9 mouse cellular contexts compared by ENCODE assay signal in the genomic region with DNA sequence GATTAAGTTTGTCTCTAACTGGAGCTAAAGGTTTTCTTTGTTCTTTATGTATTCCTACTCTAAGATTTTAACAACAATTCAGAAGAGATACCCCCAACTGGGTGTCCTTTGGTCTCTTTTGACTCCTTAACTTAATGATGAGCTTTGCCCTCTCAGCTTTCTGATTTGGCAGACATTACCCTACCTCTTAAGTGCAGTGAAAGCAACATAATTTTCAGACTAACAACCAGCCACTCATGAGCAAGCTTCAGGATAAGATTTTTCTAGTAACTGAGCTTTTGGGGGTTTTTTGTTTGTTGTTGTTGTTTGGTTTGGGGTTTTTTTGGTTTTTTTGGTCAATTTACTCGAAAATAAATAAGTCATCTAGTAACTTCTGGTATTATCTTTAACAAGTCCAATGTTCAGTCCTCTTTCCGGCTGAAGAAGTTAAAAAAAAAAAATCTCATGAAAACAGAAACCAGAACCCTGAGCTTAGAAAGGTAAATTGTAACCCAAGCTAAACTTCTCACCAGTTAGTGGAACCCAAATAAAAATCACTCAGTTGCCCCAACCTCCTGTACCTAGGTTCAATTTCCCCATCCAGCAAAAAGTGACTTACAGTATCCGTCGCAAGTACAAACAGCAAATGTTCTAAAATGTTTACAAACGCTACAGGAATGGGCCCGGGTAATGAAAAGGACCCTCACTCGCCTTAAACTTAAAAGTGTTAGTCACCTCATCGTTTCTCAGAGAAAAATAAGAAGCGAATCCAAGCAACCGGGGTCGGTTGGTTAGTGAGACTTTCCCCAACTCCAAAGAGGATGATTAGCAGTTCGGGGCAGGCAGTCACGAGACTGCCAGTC. TPM values are rescaled to one million over a fixed set of nuclear protein-coding genes. Genes with fewer than 3 reads are reported as not detected.
DNase-seq lines count a peak whose midpoint lies in the region; ATAC-seq and TF ChIP-seq lines count a peak whose summit lies in the region.
"Had no signal": no experiment of that assay in that cellular context is flagged by ENCODE, and none has a peak within 500 bp of the region (broad histone marks: within the 10 kb centered on the region; RNA-seq: fewer than 3 reads in every experiment).

No protein-coding gene starts in this region.

- H3K4me3 ChIP-seq in lung, embryonic 16.5 days (ENCODE audit: low read length) = peak overlapping the region; percentile 98
- peak overlapping the region; percentile 97 for H3K4me3 ChIP-seq in erythroblast, embryonic 14.5 days (replicated peaks)
- H3K4me3 ChIP-seq in limb, embryonic 10.5 days = peak overlapping the region; percentile 70
- H3K4me3 ChIP-seq in small intestine, adult 2 months (ENCODE audit: low read depth, low read length) = peak overlapping the region; percentile 81

- no peak for TF ChIP-seq POLR2A in small intestine, adult 2 months (IDR thresholded peaks at IDR 0.05; ENCODE audit: low read depth, low read length)

- WGBS in lung, embryonic 16.5 days = under 1% methylated on average over 13 of the region's 13 CpGs
- 6% methylated on average over 13 of the region's 13 CpGs for WGBS in limb, embryonic 10.5 days
- under 1% methylated on average over 13 of the region's 13 CpGs for WGBS in small intestine, adult 2 months

- H3K9ac ChIP-seq in lung, embryonic 16.5 days (ENCODE audit: low read length) = peak overlapping the region; percentile 99

- no peak for ATAC-seq in lung, embryonic 16.5 days (ENCODE audit: low read depth)

- H3K4me2 ChIP-seq in lung, embryonic 16.5 days (ENCODE audit: low read depth, low read length) = peak overlapping the region; percentile 80

- H3K4me1 ChIP-seq in lung, embryonic 16.5 days (replicated peaks; ENCODE audit: control insufficient read depth, insufficient read depth, low read length) = peaks cover 23% of the 10 kb centered on the region
- peaks cover 59% of the 10 kb centered on the region for H3K4me1 ChIP-seq in erythroblast, embryonic 14.5 days (ENCODE audit: control insufficient read depth)
- peaks cover 24% of the 10 kb centered on the region for H3K4me1 ChIP-seq in limb, embryonic 10.5 days
- H3K4me1 ChIP-seq in small intestine, adult 2 months (ENCODE audit: control insufficient read depth, insufficient read depth, insufficient read length, low read length) = peaks cover 15% of the 10 kb centered on the region; the same call in 1 of the 2 replicates

- peak overlapping the region; percentile 99 for H3K27ac ChIP-seq in lung, embryonic 16.5 days (ENCODE audit: low read length)
- peak overlapping the region; percentile 86 for H3K27ac ChIP-seq in limb, embryonic 10.5 days
- H3K27ac ChIP-seq in small intestine, adult 2 months (ENCODE audit: insufficient read depth, low read depth, low read length) = peak overlapping the region; percentile 93

- H3K36me3 ChIP-seq in lung, embryonic 16.5 days (ENCODE audit: control insufficient read depth, insufficient read depth, low read length) = no peaks in the 10 kb centered on the region
- peaks cover 16% of the 10 kb centered on the region for H3K36me3 ChIP-seq in erythroblast, embryonic 14.5 days (ENCODE audit: control insufficient read depth)
- H3K36me3 ChIP-seq in limb, embryonic 10.5 days = no peaks in the 10 kb centered on the region
- no peaks in the 10 kb centered on the region for H3K36me3 ChIP-seq in small intestine, adult 2 months (ENCODE audit: control insufficient read depth, insufficient read depth, low read length)

- no peak for DNase-seq in lung, postnatal 4 days
- no peak for DNase-seq in limb, embryonic 10.5 days (ENCODE audit: low spot score)
- no peak for DNase-seq in left cerebral cortex, adult 18-20 months (ENCODE audit: low spot score in 2 of 2)
- no peak for DNase-seq in right cerebral cortex, adult 18-20 months
- DNase-seq in embryo, embryonic 10 days (ENCODE audit: low spot score) = no peak

- no peak for TF ChIP-seq CTCF in small intestine, adult 2 months (IDR thresholded peaks at IDR 0.05; ENCODE audit: extremely low read depth, insufficient read length, insufficient replicate concordance, low read depth, low read length)

- no peaks in the 10 kb centered on the region for H3K9me3 ChIP-seq in lung, embryonic 16.5 days (ENCODE audit: control insufficient read depth, low read length)
- no peaks in the 10 kb centered on the region for H3K9me3 ChIP-seq in erythroblast, embryonic 14.5 days (ENCODE audit: control insufficient read depth, low read length)
- H3K9me3 ChIP-seq in limb, embryonic 10.5 days (replicated peaks) = no peaks in the 10 kb centered on the region

- no peaks in the 10 kb centered on the region for H3K27me3 ChIP-seq in lung, embryonic 16.5 days (ENCODE audit: control insufficient read depth, insufficient read depth, low read depth, low read length)
- no peaks in the 10 kb centered on the region for H3K27me3 ChIP-seq in erythroblast, embryonic 14.5 days (ENCODE audit: control insufficient read depth)
- no peaks in the 10 kb centered on the region for H3K27me3 ChIP-seq in limb, embryonic 10.5 days (ENCODE audit: low read depth, poor library complexity, severe bottlenecking)
- no peaks in the 10 kb centered on the region for H3K27me3 ChIP-seq in small intestine, adult 2 months (ENCODE audit: control insufficient read depth, insufficient read depth, low read length)

RNA-seq across cellular contexts. Expression of gene Ndel1, which starts 19.8 kb away (rescaled TPM):
- 73.5 and 83.8 TPM in 2 replicates for polyA plus RNA-seq in lung, embryonic 16.5 days (2015; fragmentation: Nextera tagmentation; extraction: Ambion mirVana)
- 6.3 and 6.6 TPM in 2 replicates for polyA plus RNA-seq in erythroblast, embryonic 14.5 days (2012)
- 52.6 and 61.8 TPM in 2 replicates for polyA plus RNA-seq in limb, embryonic 10.5 days (2016; fragmentation: Nextera tagmentation; extraction: Ambion mirVana)
- 33.8 and 36.8 TPM in 2 replicates for polyA plus RNA-seq in small intestine, adult 2 months (2012; rRNA removed)
- 100 to 1,000 TPM; 110 to 127 TPM for total RNA-seq in left cerebral cortex, adult 18-20 months (2021)

RNA-seq across cellular contexts. Expression of gene Rnf222, which starts 36.5 kb away (rescaled TPM):
- polyA plus RNA-seq in lung, embryonic 16.5 days (2015; fragmentation: Nextera tagmentation; extraction: Ambion mirVana) = 0.06 and 0.13 TPM in 2 replicates
- polyA plus RNA-seq in erythroblast, embryonic 14.5 days (2012) = 0.01 TPM in 1 of 2 replicates, not detected in the other
- polyA plus RNA-seq in limb, embryonic 10.5 days (2016; fragmentation: Nextera tagmentation; extraction: Ambion mirVana) = 0.04 and 0.09 TPM in 2 replicates
- polyA plus RNA-seq in small intestine, adult 2 months (2012; rRNA removed) = not detected in 2 replicates
- not detected for total RNA-seq in left cerebral cortex, adult 18-20 months (2021)
- total RNA-seq: neutrophil, adult 5-6 weeks had no signal

RNA-seq across cellular contexts. Expression of gene Rpl26, which starts 49.5 kb away (rescaled TPM):
- 880 and 951 TPM in 2 replicates for polyA plus RNA-seq in lung, embryonic 16.5 days (2015; fragmentation: Nextera tagmentation; extraction: Ambion mirVana)
- polyA plus RNA-seq in erythroblast, embryonic 14.5 days (2012) = 7.0 and 11.1 TPM in 2 replicates
- polyA plus RNA-seq in limb, embryonic 10.5 days (2016; fragmentation: Nextera tagmentation; extraction: Ambion mirVana) = 1,058 and 1,266 TPM in 2 replicates
- 513 and 614 TPM in 2 replicates for polyA plus RNA-seq in small intestine, adult 2 months (2012; rRNA removed)
- 100 to 1,000 TPM; 894 to 903 TPM for total RNA-seq in left cerebral cortex, adult 18-20 months (2021)

Comparison
In these comparisons a context has a peak if more than half of its experiments do, and no peak if none do; other contexts are left out.
1. RNA of gene Rpl26, which starts 49.5 kb away (polyA plus RNA-seq): 1,058 to 1,266 TPM in limb, embryonic 10.5 days, 880 to 951 TPM in lung, embryonic 16.5 days and 513 to 614 TPM in small intestine, adult 2 months; 7.0 to 11.1 TPM in erythroblast, embryonic 14.5 days; every median in the first group is over 10 times any median in the second.
2. Peak in every context shown above with its lines, with median percentiles within 50 percentile points of each other: H3K27ac ChIP-seq and H3K4me3 ChIP-seq.